Mouse (Mus musculus) neural tube, embryonic 14.5 days (tissue): Measurements from ENCODE around the gene Baz1b. TPM values are rescaled to one million over a fixed set of nuclear protein-coding genes. Genes with fewer than 3 reads are reported as not detected.

Source experiments
- ATAC-seq: fragments of 200-750 bp; cut with Nextera tagmentation; 2 replicates; pipeline ENCODE4 v1.8.0; 2017; ENCODE audit warnings: low read depth, mild to moderate bottlenecking, moderate TSS enrichment, moderate library complexity
- H3K27ac ChIP-seq: fragments of 300-500 bp; sonication (generic); 2 replicates; pipeline ENCODE4 v1.5.1; 2014; ENCODE audit warnings: low read depth, mild to moderate bottlenecking, control low read depth, low read length, moderate library complexity, mixed read lengths
- H3K27me3 ChIP-seq: fragments of 300-500 bp; sonication (generic); 2 replicates; pipeline ENCODE4 v1.6.1; 2014; ENCODE audit warnings: low read length; ENCODE audit not compliant: control insufficient read depth, insufficient read depth
- H3K36me3 ChIP-seq: fragments of 300-500 bp; sonication (generic); 2 replicates; pipeline ENCODE4 v1.6.1; 2014; ENCODE audit warnings: low read length, mixed read lengths; ENCODE audit not compliant: control insufficient read depth, insufficient read depth
- H3K4me1 ChIP-seq: fragments of 300-500 bp; sonication (generic); 2 replicates; pipeline ENCODE4 v1.6.1; 2014; ENCODE audit warnings: low read length; ENCODE audit not compliant: control insufficient read depth, insufficient read depth
- H3K4me2 ChIP-seq: fragments of 300-500 bp; sonication (generic); 2 replicates; pipeline ENCODE4 v1.6.1; 2014; ENCODE audit warnings: mild to moderate bottlenecking, low read depth, low read length, control low read depth
- H3K4me3 ChIP-seq: fragments of 300-500 bp; sonication (generic); 2 replicates; pipeline ENCODE4 v1.5.1; 2014; ENCODE audit warnings: low read depth, low read length, control low read depth, mixed read lengths
- H3K9ac ChIP-seq: fragments of 300-500 bp; sonication (generic); replicated peaks from 2 replicates; pipeline ENCODE4 v1.6.1; 2014; ENCODE audit warnings: low read depth, mild to moderate bottlenecking, control low read depth, low read length, mixed read lengths
- H3K9me3 ChIP-seq: fragments of 300-500 bp; sonication (generic); 2 replicates; pipeline ENCODE4 v1.6.1; 2016; ENCODE audit warnings: low read length; ENCODE audit not compliant: control insufficient read depth
- WGBS: fragments of 180-500 bp; shearing (Covaris S2); extraction: QIAGEN DNeasy Blood & Tissue Kit; methylation state at CpG from one replicate; pipeline ENCODE4 v1.1.7; 2014; 5-methylcytosine and 5-hydroxymethylcytosine counted together
- polyA plus RNA-seq: library from polyadenylated mRNA; unstranded; fragments of >200 nt; fragmentation: Nextera tagmentation; extraction: Ambion mirVana; gene quantifications from 2 replicates; pipeline ENCODE4 v1.2.1, GENCODE M21; 2014

The Baz1b gene
- polyA plus RNA-seq, 1 experiment from 2014 or later = 35.0 TPM

DNA sequence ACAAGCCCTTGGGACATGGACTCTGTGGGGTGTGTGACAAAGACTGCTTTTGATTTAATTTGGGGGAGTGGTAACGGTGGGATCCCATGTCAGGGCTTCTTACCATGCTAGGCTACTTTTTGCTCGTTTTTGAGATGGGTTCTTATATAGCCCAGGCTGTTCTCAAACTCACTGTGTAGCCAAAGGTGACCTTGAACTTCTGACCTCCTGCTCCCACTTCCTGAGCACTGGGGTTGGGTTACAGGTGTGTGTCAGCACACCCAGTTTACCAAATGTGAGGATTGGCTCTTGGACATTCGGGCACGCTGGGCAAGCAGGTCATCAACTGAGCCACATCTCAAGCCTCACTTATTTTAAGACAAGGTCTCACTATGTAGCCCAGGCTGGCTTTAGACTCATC, 83.3 kb downstream of the Baz1b start:
- Histone ChIP-seq H3K4me1 (peaks cover 8% of the 10 kb centered on the region), H3K36me3 (no peaks in the 10 kb centered on the region), H3K9me3 (no peaks in the 10 kb centered on the region), H3K4me2 (no peak overlapping the region), H3K27me3 (no peaks in the 10 kb centered on the region), H3K4me3 (no peak overlapping the region), H3K9ac (no peak overlapping the region), H3K27ac (no peak overlapping the region)
- ATAC-seq = no peak
- 85% methylated on average over 4 of the region's 4 CpGs for WGBS

DNA sequence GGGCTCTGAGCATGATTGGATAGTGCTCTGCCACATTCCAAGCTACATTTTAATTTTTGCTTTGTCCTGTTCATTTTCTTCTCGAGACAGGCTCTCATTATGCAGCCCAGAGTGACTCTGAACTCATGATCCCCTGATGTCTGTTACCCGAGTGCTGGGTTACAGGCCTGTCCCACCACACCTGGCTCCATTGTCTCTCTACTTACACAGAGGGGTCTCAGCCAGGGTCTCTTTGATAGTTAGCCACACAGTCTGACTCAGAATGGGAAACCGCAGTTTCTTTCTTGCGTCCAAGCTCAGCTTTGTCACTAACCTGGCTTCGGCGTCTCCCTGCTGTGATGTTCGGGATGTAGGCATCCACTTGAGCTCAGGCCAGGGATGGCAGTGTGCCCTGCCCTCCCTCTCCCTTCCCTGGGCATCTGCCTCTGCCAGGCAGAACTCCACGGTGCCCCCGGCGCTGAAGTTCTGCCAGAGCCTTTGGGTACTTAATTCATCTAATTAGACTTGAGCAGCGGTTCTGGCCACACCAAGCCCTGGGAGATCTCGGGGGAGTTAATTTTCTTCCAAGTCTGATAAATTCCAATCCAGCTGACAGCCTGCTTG, 84.6 kb downstream of the Baz1b start:
- Histone ChIP-seq H3K27me3 (no peaks in the 10 kb centered on the region; the same call in 1 of the 2 replicates), H3K27ac (peak overlapping the region; percentile 57), H3K4me2 (no peak overlapping the region), H3K9me3 (no peaks in the 10 kb centered on the region), H3K4me3 (no peak overlapping the region), H3K36me3 (no peaks in the 10 kb centered on the region), H3K4me1 (peaks cover 8% of the 10 kb centered on the region), H3K9ac (no peak overlapping the region)
- WGBS = 45% methylated on average over 12 of the region's 12 CpGs
- peak; percentile 58; the same call in 1 of the 2 replicates for ATAC-seq

DNA sequence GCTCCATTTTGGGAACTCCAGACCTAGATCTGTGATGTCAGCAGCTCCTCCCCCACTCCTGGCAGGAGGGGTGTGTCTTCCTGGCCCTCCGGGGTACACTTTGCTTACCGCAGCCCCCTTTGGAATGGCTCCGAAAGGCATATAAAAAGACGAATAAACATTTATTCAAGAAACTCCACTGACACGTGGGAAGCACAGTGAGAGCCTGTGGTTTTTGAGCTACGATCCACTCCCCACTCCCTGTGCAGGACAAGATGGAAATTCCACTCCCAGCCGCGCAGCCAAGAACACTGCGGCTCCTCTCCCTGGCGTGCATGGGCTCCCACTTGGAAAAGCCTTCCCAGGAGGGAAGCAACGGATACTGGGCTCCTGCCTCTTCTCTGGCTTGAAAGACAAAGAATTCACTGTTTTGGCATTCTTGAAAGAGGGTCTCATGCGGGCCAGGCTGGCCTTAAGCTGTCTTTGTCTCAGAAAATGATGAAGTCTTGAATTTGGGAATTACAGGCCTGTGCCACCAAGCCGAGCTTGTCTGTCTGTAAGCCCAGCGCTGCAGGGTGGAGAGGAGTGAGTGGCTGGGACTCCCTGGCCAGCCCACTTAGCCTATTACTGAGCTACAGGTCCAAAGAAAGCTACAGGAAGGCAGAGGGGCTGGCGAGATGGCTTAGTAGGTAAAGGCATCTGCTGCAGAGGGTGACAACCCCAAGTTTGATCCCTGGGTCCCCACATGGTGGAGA, 87.8 kb downstream of the Baz1b start:
- H3K36me3 ChIP-seq = no peaks in the 10 kb centered on the region
- WGBS = 11% methylated on average over 15 of the region's 15 CpGs
- H3K9ac ChIP-seq = no peak overlapping the region
- H3K27ac ChIP-seq = 0 out of 2 replicates have a peak overlapping the region, but pooled peaks have one; percentile 24
- no peaks in the 10 kb centered on the region; the same call in 1 of the 2 replicates for H3K27me3 ChIP-seq
- H3K4me3 ChIP-seq = no peak overlapping the region
- H3K4me2 ChIP-seq = no peak overlapping the region; the same call in 1 of the 2 replicates
- no peak for ATAC-seq
- peaks cover 8% of the 10 kb centered on the region for H3K4me1 ChIP-seq
- H3K9me3 ChIP-seq = no peaks in the 10 kb centered on the region

DNA sequence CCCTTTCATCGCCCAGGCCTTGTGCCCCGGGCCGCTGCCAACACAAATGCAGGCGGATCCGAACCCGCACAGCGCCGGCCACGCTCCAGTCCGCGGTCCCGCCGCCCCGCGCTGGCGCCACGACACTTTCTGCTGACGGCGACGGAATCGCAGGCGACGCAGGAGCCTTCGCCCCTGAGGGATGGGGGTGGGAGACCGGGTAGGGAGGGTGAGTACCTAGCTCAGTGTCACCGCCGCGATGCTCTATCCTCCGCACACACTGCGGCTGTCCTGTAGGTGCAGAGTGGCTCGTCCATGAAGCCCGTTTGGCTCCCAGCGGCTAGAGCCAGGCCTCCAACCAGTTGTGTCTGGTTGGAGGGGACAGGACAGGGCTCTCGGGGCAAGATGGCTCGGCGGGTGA, 89.5 kb downstream of the Baz1b start:
- 5% methylated on average over 34 of the region's 36 CpGs for WGBS
- H3K36me3 ChIP-seq = no peaks in the 10 kb centered on the region
- ATAC-seq = no peak
- H3K9ac ChIP-seq = 0 out of 2 replicates have a peak overlapping the region, but pooled peaks have one; percentile 25
- no peaks in the 10 kb centered on the region for H3K9me3 ChIP-seq
- no peak overlapping the region for H3K4me3 ChIP-seq
- peaks cover 8% of the 10 kb centered on the region for H3K4me1 ChIP-seq
- no peaks in the 10 kb centered on the region; the same call in 1 of the 2 replicates for H3K27me3 ChIP-seq
- H3K4me2 ChIP-seq = peak overlapping the region; percentile 27; the same call in 1 of the 2 replicates
- H3K27ac ChIP-seq = no peak overlapping the region

DNA sequence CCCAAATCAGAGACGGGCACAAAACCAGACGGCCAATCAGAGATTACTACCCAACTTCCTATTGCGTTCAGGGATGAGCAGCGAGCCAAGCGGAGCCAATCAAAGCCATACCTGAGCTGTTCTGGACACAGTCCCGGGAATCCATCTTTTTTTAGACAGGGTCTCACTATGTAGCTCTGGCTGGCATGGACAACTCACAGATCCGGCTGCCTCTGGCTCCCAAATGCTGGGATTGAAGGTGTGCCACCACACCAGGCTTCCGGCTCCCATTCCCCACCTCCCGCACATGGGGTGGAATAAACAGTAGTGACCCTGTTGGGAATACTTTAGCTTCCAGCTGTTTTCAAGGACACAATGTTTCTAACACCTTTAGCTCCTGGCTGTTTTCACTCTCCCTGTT, 93.2 kb downstream of the Baz1b start:
- no peak for ATAC-seq
- no peak overlapping the region for H3K4me2 ChIP-seq
- no peaks in the 10 kb centered on the region for H3K36me3 ChIP-seq
- H3K9ac ChIP-seq = no peak overlapping the region
- no peaks in the 10 kb centered on the region for H3K9me3 ChIP-seq
- no peaks in the 10 kb centered on the region; the same call in 1 of the 2 replicates for H3K27me3 ChIP-seq
- H3K4me1 ChIP-seq = no peaks in the 10 kb centered on the region
- H3K27ac ChIP-seq = no peak overlapping the region
- 82% methylated on average over 9 of the region's 9 CpGs for WGBS
- no peak overlapping the region for H3K4me3 ChIP-seq

DNA sequence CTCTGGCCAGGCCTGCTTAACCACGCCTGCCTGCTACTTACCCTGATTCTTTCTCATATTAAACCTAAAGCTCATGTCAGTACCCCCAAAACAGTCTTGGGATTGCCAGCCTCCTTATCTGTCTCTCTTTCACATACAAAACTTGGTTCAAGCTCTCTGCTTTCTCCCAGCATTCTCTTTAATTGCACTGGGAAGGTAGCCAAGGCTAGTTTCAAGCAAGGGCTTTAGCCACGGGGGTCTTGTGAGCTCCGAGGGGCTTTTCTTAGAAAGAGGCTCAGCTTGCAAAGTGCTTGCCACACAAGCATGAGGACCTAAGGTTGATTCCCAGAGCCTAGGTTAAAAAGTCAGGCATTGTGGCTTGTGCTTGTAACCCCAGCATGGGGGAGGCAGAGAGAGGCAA, 98.1 kb downstream of the Baz1b start:
- Histone ChIP-seq H3K4me2 (no peak overlapping the region), H3K36me3 (no peaks in the 10 kb centered on the region), H3K4me1 (no peaks in the 10 kb centered on the region), H3K9ac (no peak overlapping the region), H3K27ac (no peak overlapping the region), H3K9me3 (no peaks in the 10 kb centered on the region), H3K27me3 (no peaks in the 10 kb centered on the region), H3K4me3 (no peak overlapping the region)
- WGBS = 52% methylated on average over 3 of the region's 3 CpGs
- no peak for ATAC-seq

DNA sequence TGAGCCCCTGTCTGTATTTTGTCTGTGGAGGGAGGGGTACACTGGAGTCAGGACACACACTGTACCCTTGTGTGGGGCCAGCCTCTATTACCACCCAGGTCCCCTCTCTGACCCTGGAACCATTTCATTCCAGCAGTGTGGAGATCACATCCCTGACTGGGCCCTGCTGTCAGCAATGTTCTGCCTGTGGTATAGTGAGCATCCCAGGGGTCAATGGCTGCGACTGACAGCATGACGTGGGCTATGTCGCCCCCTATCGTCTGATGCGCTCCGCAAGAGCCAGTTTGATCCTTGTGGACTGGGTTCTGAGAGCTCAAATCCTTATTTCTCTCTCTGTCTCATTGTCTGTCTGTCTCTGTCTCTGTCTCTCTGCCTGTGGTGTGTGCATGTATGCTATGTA, 99.1 kb downstream of the Baz1b start:
- Histone ChIP-seq H3K9ac (no peak overlapping the region), H3K4me3 (no peak overlapping the region), H3K4me1 (no peaks in the 10 kb centered on the region), H3K27me3 (no peaks in the 10 kb centered on the region), H3K27ac (no peak overlapping the region), H3K4me2 (no peak overlapping the region), H3K36me3 (no peaks in the 10 kb centered on the region), H3K9me3 (no peaks in the 10 kb centered on the region)
- peak; percentile 63; the same call in 1 of the 2 replicates for ATAC-seq
- WGBS = 0% methylated on average over 6 of the region's 6 CpGs

DNA sequence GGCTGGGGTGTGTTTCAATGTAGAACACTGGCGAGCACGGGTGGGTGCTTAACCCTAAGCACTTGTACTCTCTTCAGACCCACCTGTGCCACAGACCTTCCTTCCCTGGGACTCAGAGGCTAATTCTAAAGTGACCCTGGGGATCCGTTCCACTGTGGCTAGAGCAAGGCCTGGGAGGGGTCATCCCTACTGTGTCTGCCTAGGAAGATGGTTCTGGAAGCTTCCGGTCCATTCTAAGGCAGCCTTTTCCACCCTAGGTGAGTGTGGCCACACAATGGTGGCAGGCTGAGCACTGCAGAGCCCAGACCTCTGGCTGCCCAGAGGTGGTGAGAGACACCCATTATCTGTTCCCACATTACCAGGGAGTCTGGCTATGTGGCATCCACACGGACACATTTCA, 99.9 kb downstream of the Baz1b start:
- no peak for ATAC-seq
- H3K36me3 ChIP-seq = no peaks in the 10 kb centered on the region
- H3K9me3 ChIP-seq = no peaks in the 10 kb centered on the region
- WGBS = 78% methylated on average over 5 of the region's 5 CpGs
- no peak overlapping the region for H3K27ac ChIP-seq
- no peaks in the 10 kb centered on the region for H3K27me3 ChIP-seq
- H3K4me2 ChIP-seq = no peak overlapping the region
- H3K4me3 ChIP-seq = no peak overlapping the region
- no peak overlapping the region for H3K9ac ChIP-seq
- no peaks in the 10 kb centered on the region for H3K4me1 ChIP-seq

DNA sequence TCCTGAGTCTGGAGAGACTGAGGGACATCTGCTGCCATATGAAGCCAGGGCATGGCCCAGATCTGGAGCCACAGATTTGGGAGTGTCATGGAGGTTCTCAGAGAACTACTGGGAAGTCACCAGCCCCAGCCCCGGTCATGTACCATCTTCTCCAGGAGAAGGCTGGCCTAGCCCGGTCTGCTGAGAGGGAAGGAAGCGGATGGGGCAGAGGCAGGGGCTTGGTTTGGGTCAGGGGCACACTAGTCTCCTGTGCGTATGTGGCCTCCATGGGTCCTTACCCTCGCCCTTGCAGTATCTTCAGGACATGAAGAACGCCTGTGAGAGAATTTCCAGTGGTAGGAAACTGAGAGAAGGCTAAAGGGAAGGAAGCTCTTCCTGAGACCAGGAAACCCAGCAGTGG, 103.6 kb downstream of the Baz1b start:
- no peak for ATAC-seq
- 85% methylated on average over 6 of the region's 6 CpGs for WGBS
- H3K27ac ChIP-seq = no peak overlapping the region

More for the DNA sequence above, 103.6 kb downstream of the Baz1b start:
- no peak overlapping the region for H3K4me2 ChIP-seq
- no peak overlapping the region for H3K9ac ChIP-seq
- no peaks in the 10 kb centered on the region for H3K9me3 ChIP-seq
- H3K4me3 ChIP-seq = no peak overlapping the region
- H3K36me3 ChIP-seq = no peaks in the 10 kb centered on the region
- no peaks in the 10 kb centered on the region for H3K4me1 ChIP-seq
- no peaks in the 10 kb centered on the region for H3K27me3 ChIP-seq
